24 mouse cellular contexts compared by ENCODE assay signal in the genomic region with DNA sequence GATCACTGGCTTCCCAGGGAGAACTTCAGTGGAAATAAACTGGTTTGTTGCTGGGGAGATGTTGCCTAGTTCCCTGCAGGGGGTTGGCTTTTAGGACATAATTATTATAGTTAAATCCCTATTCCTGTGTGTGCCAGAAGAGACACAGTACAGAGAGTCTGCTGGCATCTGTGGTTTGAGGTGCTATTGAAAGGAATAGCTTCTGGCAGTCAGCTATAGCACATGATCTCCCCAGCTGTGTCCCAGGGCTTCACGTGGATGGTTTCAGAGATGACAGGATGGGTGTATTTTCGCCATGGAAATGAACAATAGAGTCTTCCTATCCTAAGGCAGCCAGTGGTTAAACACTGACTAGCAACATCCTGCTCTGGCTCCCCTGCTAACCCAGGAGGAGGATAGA. TPM values are rescaled to one million over a fixed set of nuclear protein-coding genes. Genes with fewer than 3 reads are reported as not detected.
DNase-seq lines count a peak whose midpoint lies in the region; ATAC-seq and TF ChIP-seq lines count a peak whose summit lies in the region.
"Had no signal": no experiment of that assay in that cellular context is flagged by ENCODE, and none has a peak within 500 bp of the region (broad histone marks: within the 10 kb centered on the region; RNA-seq: fewer than 3 reads in every experiment).

No protein-coding gene starts in this region.

- no peak overlapping the region for H3K4me3 ChIP-seq in hindbrain, embryonic 14.5 days (replicated peaks; ENCODE audit: low read length)
- H3K4me3 ChIP-seq in hindbrain, embryonic 11.5 days (ENCODE audit: low read depth, low read length): no peak overlapping the region
- H3K4me3 ChIP-seq in midbrain, postnatal 0 days (ENCODE audit: low read depth, low read length): no peak overlapping the region
- H3K4me3 ChIP-seq in midbrain, embryonic 15.5 days: no peak overlapping the region
- no peak overlapping the region for H3K4me3 ChIP-seq in neural tube, embryonic 15.5 days (replicated peaks)
- H3K4me3 ChIP-seq: embryonic facial prominence, embryonic 15.5 days; megakaryocyte, embryonic 14.5 days had no signal

- no peak overlapping the region for H3K4me2 ChIP-seq in hindbrain, embryonic 14.5 days (replicated peaks)
- H3K4me2 ChIP-seq in hindbrain, embryonic 11.5 days (replicated peaks; ENCODE audit: low read depth, low read length): no peak overlapping the region
- no peak overlapping the region for H3K4me2 ChIP-seq in midbrain, postnatal 0 days (ENCODE audit: low read depth, low read length, poor library complexity, severe bottlenecking)
- H3K4me2 ChIP-seq in midbrain, embryonic 15.5 days: no peak overlapping the region
- no peak overlapping the region for H3K4me2 ChIP-seq in neural tube, embryonic 15.5 days
- H3K4me2 ChIP-seq: embryonic facial prominence, embryonic 15.5 days; heart, embryonic 11.5 days had no signal

- 0 out of 2 replicates have a peak, but pooled peaks have one; percentile 21 for ATAC-seq in hindbrain, embryonic 14.5 days (ENCODE audit: low FRiP score)
- no peak for ATAC-seq in hindbrain, embryonic 11.5 days (ENCODE audit: low FRiP score)
- ATAC-seq in midbrain, postnatal 0 days (ENCODE audit: low FRiP score): no peak
- no peak for ATAC-seq in midbrain, embryonic 15.5 days (replicated peaks)
- no peak for ATAC-seq in neural tube, embryonic 15.5 days (ENCODE audit: low FRiP score)
- ATAC-seq: activated CD4-positive, CD25-positive, alpha-beta regulatory T cell, adult 4 months; liver, postnatal 0 days had no signal

- no peak for TF ChIP-seq POLR2A in brain, embryonic 14.5 days (IDR thresholded peaks at IDR 0.05; ENCODE audit: borderline replicate concordance, extremely low read depth, insufficient read depth, insufficient read length, poor library complexity, severe bottlenecking)

- H3K27ac ChIP-seq in hindbrain, embryonic 14.5 days: no peak overlapping the region
- H3K27ac ChIP-seq in hindbrain, embryonic 11.5 days (ENCODE audit: low read depth, low read length): no peak overlapping the region
- H3K27ac ChIP-seq in midbrain, postnatal 0 days (ENCODE audit: low read depth, low read length): no peak overlapping the region
- H3K27ac ChIP-seq in midbrain, embryonic 15.5 days: no peak overlapping the region
- H3K27ac ChIP-seq in neural tube, embryonic 15.5 days (replicated peaks): 0 out of 2 replicates have a peak overlapping the region, but pooled peaks have one; percentile 15
- H3K27ac ChIP-seq: embryonic facial prominence, embryonic 15.5 days had no signal

- 63% methylated on average over 2 of the region's 2 CpGs for WGBS in hindbrain, embryonic 14.5 days
- WGBS in hindbrain, embryonic 11.5 days: 45% methylated on average over 2 of the region's 2 CpGs
- WGBS in midbrain, postnatal 0 days: 38% methylated on average over 2 of the region's 2 CpGs
- WGBS in midbrain, embryonic 15.5 days: 47% methylated on average over 2 of the region's 2 CpGs
- WGBS in neural tube, embryonic 15.5 days: 46% methylated on average over 2 of the region's 2 CpGs

- DNase-seq in hindbrain, embryonic 14.5 days (ENCODE audit: low spot score): no peak
- no peak for DNase-seq in hindbrain, embryonic 11.5 days (ENCODE audit: low spot score)
- peak; percentile 42 for DNase-seq in midbrain, postnatal 0 days (ENCODE audit: low spot score)
- peak; percentile 33 for DNase-seq in brain, embryonic 14.5 days (ENCODE audit: low read depth)
- DNase-seq in MN1 (ENCODE audit: low spot score): no peak
- DNase-seq: adrenal gland, postnatal 14 days; cerebellum, adult 2 months; embryo, embryonic 11 days; heart, postnatal 14 days; kidney, adult 8-10 months; kidney, postnatal 25 days; liver; liver, postnatal 0 days; lung, postnatal 14 days; thymus, postnatal 4 days had no signal

- no peaks in the 10 kb centered on the region for H3K4me1 ChIP-seq in hindbrain, embryonic 14.5 days (replicated peaks; ENCODE audit: control insufficient read depth, insufficient read depth, low read length)
- H3K4me1 ChIP-seq in hindbrain, embryonic 11.5 days (replicated peaks; ENCODE audit: control insufficient read depth, insufficient read depth, low read length): no peaks in the 10 kb centered on the region
- no peaks in the 10 kb centered on the region for H3K4me1 ChIP-seq in midbrain, postnatal 0 days (ENCODE audit: insufficient read depth, low read length)
- 0 out of 2 replicates have a peak, but pooled peaks cover 2% of the 10 kb centered on the region for H3K4me1 ChIP-seq in midbrain, embryonic 15.5 days
- H3K4me1 ChIP-seq in neural tube, embryonic 15.5 days: peaks cover 7% of the 10 kb centered on the region; the same call in 1 of the 2 replicates
- H3K4me1 ChIP-seq: embryonic facial prominence, embryonic 15.5 days had no signal

- 0 out of 2 replicates have a peak, but pooled peaks cover 7% of the 10 kb centered on the region for H3K36me3 ChIP-seq in hindbrain, embryonic 14.5 days (replicated peaks; ENCODE audit: control insufficient read depth, insufficient read depth)
- H3K36me3 ChIP-seq in hindbrain, embryonic 11.5 days (ENCODE audit: control insufficient read depth, insufficient read depth, low read length): no peaks in the 10 kb centered on the region
- 0 out of 2 replicates have a peak, but pooled peaks cover 7% of the 10 kb centered on the region for H3K36me3 ChIP-seq in midbrain, postnatal 0 days (ENCODE audit: insufficient read depth, low read length)
- H3K36me3 ChIP-seq in midbrain, embryonic 15.5 days (replicated peaks): no peaks in the 10 kb centered on the region
- H3K36me3 ChIP-seq in neural tube, embryonic 15.5 days: peaks cover 15% of the 10 kb centered on the region

- H3K9ac ChIP-seq in hindbrain, embryonic 14.5 days: no peak overlapping the region
- H3K9ac ChIP-seq in hindbrain, embryonic 11.5 days (ENCODE audit: low read depth, low read length): no peak overlapping the region
- H3K9ac ChIP-seq in midbrain, postnatal 0 days (replicated peaks; ENCODE audit: low read length, poor library complexity, severe bottlenecking): no peak overlapping the region
- H3K9ac ChIP-seq in midbrain, embryonic 15.5 days: no peak overlapping the region
- H3K9ac ChIP-seq in neural tube, embryonic 15.5 days (replicated peaks): no peak overlapping the region
- H3K9ac ChIP-seq: embryonic facial prominence, embryonic 15.5 days; liver, postnatal 0 days had no signal

- no peaks in the 10 kb centered on the region for H3K27me3 ChIP-seq in hindbrain, embryonic 14.5 days (ENCODE audit: control insufficient read depth, insufficient read depth, low read length)
- H3K27me3 ChIP-seq in hindbrain, embryonic 11.5 days (ENCODE audit: control insufficient read depth, insufficient read depth, low read length): no peaks in the 10 kb centered on the region
- H3K27me3 ChIP-seq in midbrain, postnatal 0 days (ENCODE audit: insufficient read depth, low read length): no peaks in the 10 kb centered on the region
- no peaks in the 10 kb centered on the region for H3K27me3 ChIP-seq in midbrain, embryonic 15.5 days (replicated peaks)
- no peaks in the 10 kb centered on the region for H3K27me3 ChIP-seq in neural tube, embryonic 15.5 days (replicated peaks)
- H3K27me3 ChIP-seq: embryonic facial prominence, embryonic 15.5 days had no signal

- no peak for TF ChIP-seq CTCF in midbrain, postnatal 0 days (IDR thresholded peaks at IDR 0.05)
- no peak for TF ChIP-seq CTCF in brain, embryonic 14.5 days (IDR thresholded peaks at IDR 0.05; ENCODE audit: borderline replicate concordance, extremely low read depth, insufficient read depth, insufficient read length)

- no peaks in the 10 kb centered on the region for H3K9me3 ChIP-seq in hindbrain, embryonic 14.5 days (ENCODE audit: control insufficient read depth, low read length)
- H3K9me3 ChIP-seq in hindbrain, embryonic 11.5 days (ENCODE audit: control insufficient read depth, low read length): no peaks in the 10 kb centered on the region
- H3K9me3 ChIP-seq in midbrain, postnatal 0 days (ENCODE audit: low read length): no peaks in the 10 kb centered on the region
- no peaks in the 10 kb centered on the region; the same call in 1 of the 2 replicates for H3K9me3 ChIP-seq in midbrain, embryonic 15.5 days
- no peaks in the 10 kb centered on the region for H3K9me3 ChIP-seq in neural tube, embryonic 15.5 days (replicated peaks)
- H3K9me3 ChIP-seq: embryonic facial prominence, embryonic 15.5 days had no signal

RNA-seq across cellular contexts. Expression of a gene that starts 8.0 kb away (rescaled TPM):
- polyA plus RNA-seq in hindbrain, embryonic 14.5 days (2014; fragmentation: Nextera tagmentation; extraction: Ambion mirVana): 9.3 and 10.6 TPM in 2 replicates
- polyA plus RNA-seq in hindbrain, embryonic 11.5 days (2014; fragmentation: Nextera tagmentation; extraction: Ambion mirVana): 5.7 and 6.2 TPM in 2 replicates
- 13.5 and 17.7 TPM in 2 replicates for total RNA-seq in midbrain, postnatal 0 days (2014; rRNA removed)
- 15.4 and 19.6 TPM in 2 replicates for polyA plus RNA-seq in midbrain, postnatal 0 days (2015; fragmentation: Nextera tagmentation; extraction: Ambion mirVana)
- polyA plus RNA-seq in midbrain, embryonic 15.5 days (2015; fragmentation: Nextera tagmentation; extraction: Ambion mirVana): 9.3 and 12.8 TPM in 2 replicates
- 5.7 and 5.9 TPM in 2 replicates for polyA plus RNA-seq in brain, embryonic 14.5 days (2012; rRNA removed)
- polyA plus RNA-seq in neural tube, embryonic 15.5 days (2015; fragmentation: Nextera tagmentation; extraction: Ambion mirVana): 13.1 and 14.3 TPM in 2 replicates
- total RNA-seq: neutrophil, adult 5-6 weeks had no signal

RNA-seq across cellular contexts. Expression of a gene that starts 22.6 kb away (rescaled TPM):
- 0.54 and 0.63 TPM in 2 replicates for polyA plus RNA-seq in hindbrain, embryonic 14.5 days (2014; fragmentation: Nextera tagmentation; extraction: Ambion mirVana)
- polyA plus RNA-seq in hindbrain, embryonic 11.5 days (2014; fragmentation: Nextera tagmentation; extraction: Ambion mirVana): not detected in 2 replicates
- total RNA-seq in midbrain, postnatal 0 days (2014; rRNA removed): 1.5 and 1.8 TPM in 2 replicates
- polyA plus RNA-seq in midbrain, postnatal 0 days (2015; fragmentation: Nextera tagmentation; extraction: Ambion mirVana): 4.3 and 5.1 TPM in 2 replicates
- 1.3 and 1.4 TPM in 2 replicates for polyA plus RNA-seq in midbrain, embryonic 15.5 days (2015; fragmentation: Nextera tagmentation; extraction: Ambion mirVana)
- polyA plus RNA-seq in brain, embryonic 14.5 days (2012; rRNA removed): 0.23 and 0.29 TPM in 2 replicates
- 0.19 and 0.40 TPM in 2 replicates for polyA plus RNA-seq in neural tube, embryonic 15.5 days (2015; fragmentation: Nextera tagmentation; extraction: Ambion mirVana)
- total RNA-seq: monocyte, adult 5-6 weeks; neutrophil, adult 5-6 weeks had no signal
- polyA plus RNA-seq: activated CD4-positive, CD25-positive, alpha-beta regulatory T cell, adult 4 months; cerebellum, adult 2 months; heart, embryonic 11.5 days; liver, postnatal 0 days had no signal

RNA-seq across cellular contexts. Expression of a gene that starts 35.9 kb away (rescaled TPM):
- polyA plus RNA-seq in hindbrain, embryonic 14.5 days (2014; fragmentation: Nextera tagmentation; extraction: Ambion mirVana): 3.6 and 4.1 TPM in 2 replicates
- 1.7 and 2.1 TPM in 2 replicates for polyA plus RNA-seq in hindbrain, embryonic 11.5 days (2014; fragmentation: Nextera tagmentation; extraction: Ambion mirVana)
- 8.2 and 13.2 TPM in 2 replicates for total RNA-seq in midbrain, postnatal 0 days (2014; rRNA removed)
- polyA plus RNA-seq in midbrain, postnatal 0 days (2015; fragmentation: Nextera tagmentation; extraction: Ambion mirVana): 5.5 and 6.9 TPM in 2 replicates
- polyA plus RNA-seq in midbrain, embryonic 15.5 days (2015; fragmentation: Nextera tagmentation; extraction: Ambion mirVana): 4.0 TPM in 2 replicates
- polyA plus RNA-seq in brain, embryonic 14.5 days (2012; rRNA removed): 4.1 and 5.9 TPM in 2 replicates
- 3.7 and 4.5 TPM in 2 replicates for polyA plus RNA-seq in neural tube, embryonic 15.5 days (2015; fragmentation: Nextera tagmentation; extraction: Ambion mirVana)
- total RNA-seq: monocyte, adult 5-6 weeks had no signal

RNA-seq across cellular contexts. Expression of a gene that starts 47.7 kb away (rescaled TPM):
- polyA plus RNA-seq in hindbrain, embryonic 14.5 days (2014; fragmentation: Nextera tagmentation; extraction: Ambion mirVana): 46.4 and 48.2 TPM in 2 replicates
- 24.8 and 31.8 TPM in 2 replicates for polyA plus RNA-seq in hindbrain, embryonic 11.5 days (2014; fragmentation: Nextera tagmentation; extraction: Ambion mirVana)
- 93.8 and 112 TPM in 2 replicates for total RNA-seq in midbrain, postnatal 0 days (2014; rRNA removed)
- 49.2 and 52.9 TPM in 2 replicates for polyA plus RNA-seq in midbrain, postnatal 0 days (2015; fragmentation: Nextera tagmentation; extraction: Ambion mirVana)
- polyA plus RNA-seq in midbrain, embryonic 15.5 days (2015; fragmentation: Nextera tagmentation; extraction: Ambion mirVana): 55.3 and 55.4 TPM in 2 replicates
- polyA plus RNA-seq in brain, embryonic 14.5 days (2012; rRNA removed): 60.4 and 66.1 TPM in 2 replicates
- 40.2 and 44.9 TPM in 2 replicates for polyA plus RNA-seq in neural tube, embryonic 15.5 days (2015; fragmentation: Nextera tagmentation; extraction: Ambion mirVana)

RNA-seq across cellular contexts. Expression of a gene that starts 56.0 kb away (rescaled TPM):
- polyA plus RNA-seq in hindbrain, embryonic 14.5 days (2014; fragmentation: Nextera tagmentation; extraction: Ambion mirVana): not detected in 2 replicates
- polyA plus RNA-seq in hindbrain, embryonic 11.5 days (2014; fragmentation: Nextera tagmentation; extraction: Ambion mirVana): not detected in 2 replicates
- total RNA-seq in midbrain, postnatal 0 days (2014; rRNA removed): not detected in 2 replicates
- 0.05 TPM in 1 of 2 replicates, not detected in the other for polyA plus RNA-seq in midbrain, postnatal 0 days (2015; fragmentation: Nextera tagmentation; extraction: Ambion mirVana)
- not detected in 2 replicates for polyA plus RNA-seq in midbrain, embryonic 15.5 days (2015; fragmentation: Nextera tagmentation; extraction: Ambion mirVana)
- 0.05 TPM in 1 of 2 replicates, not detected in the other for polyA plus RNA-seq in brain, embryonic 14.5 days (2012; rRNA removed)
- polyA plus RNA-seq in neural tube, embryonic 15.5 days (2015; fragmentation: Nextera tagmentation; extraction: Ambion mirVana): 0.15 TPM in 1 of 2 replicates, not detected in the other
- total RNA-seq: monocyte, adult 5-6 weeks; neutrophil, adult 5-6 weeks had no signal
- polyA plus RNA-seq: activated CD4-positive, CD25-positive, alpha-beta regulatory T cell, adult 4 months; forebrain, embryonic 11.5 days; heart, embryonic 11.5 days had no signal

Comparison
In these comparisons a context has a peak if more than half of its experiments do, and no peak if none do; other contexts are left out.
1. DNase-seq: peak in midbrain, postnatal 0 days (single experiment) and brain, embryonic 14.5 days (single experiment); none in hindbrain, embryonic 14.5 days (single experiment), hindbrain, embryonic 11.5 days (single experiment) and MN1 (single experiment).